Mouse (Mus musculus): ENCODE results near the gene Klk14.
"Not testable (repeated sequence)": the region's sequence is repeated elsewhere in the genome, so short reads cannot be mapped to it uniquely, and the experiment has no call there.

Gene Klk14

DNA sequence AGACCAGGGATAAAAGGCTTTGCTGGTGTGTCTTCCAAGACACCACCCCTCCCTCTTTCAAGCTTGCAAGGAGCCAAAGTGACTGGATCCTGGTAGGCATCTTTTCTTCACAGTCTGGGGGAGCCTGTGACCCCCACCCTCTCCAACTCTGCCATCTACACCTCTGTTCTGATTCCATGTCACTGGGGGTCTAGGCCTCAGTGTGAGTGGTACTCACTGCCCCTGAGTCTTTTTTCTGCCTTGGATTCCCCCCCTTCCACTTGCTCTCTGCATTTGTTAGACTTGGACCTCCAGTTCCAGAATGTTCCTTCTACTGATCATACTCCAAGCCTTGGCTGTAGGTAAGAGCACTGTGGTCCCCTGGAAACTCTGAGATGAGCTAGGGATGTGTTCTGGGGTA is at the start of gene Klk14:
Gene Klk14, plus strand, starts transcription at position 301 of the 400 bp plus-strand sequence.
- no peak for DNase-seq (ENCODE audit: low spot score)

GRCm38 (mm10) chr7:43642587-43642986 is 47.6 kb upstream of the Klk14 start:
- no peak for DNase-seq (ENCODE audit: low spot score)

DNA sequence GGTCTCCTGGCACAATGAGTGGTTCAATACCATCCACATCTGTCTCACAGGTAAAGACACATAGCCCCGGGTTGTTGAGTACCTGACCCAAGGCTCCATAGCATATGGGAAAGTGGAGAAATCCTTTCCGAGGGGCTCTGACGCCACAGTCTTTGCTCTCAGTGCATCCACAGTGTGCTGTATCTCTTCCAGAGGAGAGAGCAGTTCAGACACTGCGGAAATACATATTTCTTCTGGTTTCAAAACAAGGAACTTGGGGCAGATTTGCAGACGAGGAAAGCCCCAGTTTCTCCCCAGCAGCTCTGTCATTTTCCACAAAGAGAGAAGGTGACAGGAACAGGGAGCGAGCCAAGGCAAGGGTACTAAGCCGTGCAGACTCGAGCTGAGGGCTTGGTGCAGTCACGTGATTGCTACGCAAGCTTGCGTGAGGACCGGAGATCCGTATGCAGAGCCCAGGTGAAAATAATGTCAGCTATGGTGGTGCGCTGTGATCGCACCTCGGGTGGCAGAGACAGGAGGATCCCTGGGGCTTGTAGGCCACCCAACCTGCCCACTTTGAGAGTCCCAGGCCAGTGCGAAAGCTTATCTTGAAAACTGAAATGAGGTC is 47.1 kb upstream of the Klk14 start:
- DNase-seq (ENCODE audit: low spot score) = no peak

DNA sequence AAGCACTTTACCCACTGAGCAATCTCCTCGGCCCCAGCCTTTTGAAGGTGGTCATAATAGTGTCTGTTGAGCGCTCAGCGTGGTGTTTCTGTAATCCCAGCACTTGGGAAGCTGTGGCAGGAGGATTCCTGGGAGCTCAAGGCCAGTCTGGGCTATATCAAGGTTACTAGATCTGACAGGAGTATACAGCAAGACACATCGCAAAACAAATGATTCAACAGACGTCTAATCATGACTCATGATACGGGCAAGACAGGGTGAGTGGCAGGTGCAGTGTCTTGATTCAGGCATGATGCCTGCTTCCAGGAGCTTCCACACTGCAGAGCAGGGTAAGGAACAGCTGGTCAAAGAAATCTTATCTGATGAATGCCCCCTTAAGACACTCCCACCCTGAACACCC is 37.5 kb upstream of the Klk14 start:
- no peak for DNase-seq (ENCODE audit: low spot score)

DNA sequence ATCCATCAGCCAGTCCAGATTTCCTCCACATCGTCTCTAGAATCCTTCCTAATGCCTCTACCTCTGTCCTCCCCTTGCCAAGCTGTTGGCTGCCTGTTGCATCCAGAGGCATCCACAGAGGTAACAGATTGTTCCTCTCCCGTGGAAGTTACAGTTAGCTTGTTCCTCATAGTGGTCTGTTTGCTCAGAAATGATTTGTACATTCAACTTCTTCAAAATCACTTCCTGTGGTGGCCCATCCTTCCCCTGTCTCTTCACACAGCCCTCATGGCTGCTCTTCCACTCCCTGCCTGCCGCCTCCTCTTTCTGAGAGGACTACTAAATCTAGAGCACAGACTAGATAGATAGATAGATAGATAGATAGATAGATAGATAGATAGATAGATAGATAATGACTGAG is 35.7 kb upstream of the Klk14 start:
- no peak for DNase-seq (ENCODE audit: low spot score)

DNA sequence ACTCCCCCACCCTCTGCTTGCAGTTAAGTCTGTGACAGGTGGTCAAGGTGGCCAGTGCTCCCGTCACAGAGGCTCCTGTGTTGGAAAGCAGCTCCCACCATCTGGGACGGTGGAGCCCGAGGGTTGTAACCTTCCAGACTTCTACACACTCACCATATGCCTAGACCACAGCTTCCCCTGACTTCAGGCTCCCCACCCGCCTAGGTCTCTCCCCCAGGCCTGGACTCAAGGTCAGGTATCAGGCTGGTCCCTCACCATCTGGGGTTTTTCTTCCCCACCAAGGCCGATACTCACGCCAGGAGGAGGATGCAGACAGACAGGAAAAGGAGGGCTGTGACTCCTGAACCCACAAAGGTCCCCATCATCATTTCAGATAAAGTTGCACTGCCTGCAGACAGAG is 34.0 kb upstream of the Klk14 start:
- no peak for DNase-seq (ENCODE audit: low spot score)

DNA sequence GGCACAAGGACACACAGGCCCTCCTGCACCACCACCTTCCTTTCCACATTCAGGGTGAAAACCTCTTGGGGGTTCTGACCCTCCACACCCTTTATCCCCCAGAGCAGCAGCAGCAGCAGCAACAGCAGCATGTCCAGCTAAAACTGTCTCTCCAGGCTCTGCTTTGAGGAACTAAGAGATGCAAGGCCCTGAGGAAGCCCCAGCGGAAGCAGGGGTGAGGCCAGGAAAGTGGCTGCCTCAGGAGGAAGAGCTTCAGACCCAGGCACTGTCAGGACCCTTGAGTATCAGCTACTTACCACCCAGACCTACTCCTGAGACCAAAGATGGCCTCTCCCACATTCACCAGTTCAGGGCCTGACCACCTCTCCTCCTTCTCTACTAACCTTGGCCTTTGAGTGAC is 30.2 kb upstream of the Klk14 start, which contains the start of gene Siglece:
Gene Siglece, minus strand, starts transcription at position 160 of the 400 bp plus-strand sequence.
- no peak for DNase-seq (ENCODE audit: low spot score)

- DNase-seq (ENCODE audit: low spot score) = no peak
Observed at GRCm38 (mm10) chr7:43662804-43663203, 27.4 kb upstream of the Klk14 start.

DNA sequence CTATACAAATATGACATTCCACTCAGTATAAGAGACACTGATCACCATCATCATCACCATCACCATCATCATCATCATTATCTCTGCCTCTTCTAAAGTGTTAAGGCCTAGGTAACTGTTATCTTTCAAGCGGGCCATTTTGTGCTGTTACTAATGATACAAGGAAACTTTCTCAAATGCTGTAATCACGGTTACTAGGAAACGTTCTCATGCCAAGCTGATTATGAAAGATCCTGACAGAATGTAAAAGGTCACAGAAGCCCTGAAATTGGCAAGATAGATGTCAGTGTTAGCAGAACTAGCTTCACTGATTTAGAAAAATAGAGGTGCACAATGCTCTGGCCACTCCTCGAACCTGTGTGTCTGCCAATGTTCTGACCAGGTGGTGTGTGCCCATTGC is 23.0 kb upstream of the Klk14 start:
- DNase-seq (ENCODE audit: low spot score) = not testable (repeated sequence)

DNA sequence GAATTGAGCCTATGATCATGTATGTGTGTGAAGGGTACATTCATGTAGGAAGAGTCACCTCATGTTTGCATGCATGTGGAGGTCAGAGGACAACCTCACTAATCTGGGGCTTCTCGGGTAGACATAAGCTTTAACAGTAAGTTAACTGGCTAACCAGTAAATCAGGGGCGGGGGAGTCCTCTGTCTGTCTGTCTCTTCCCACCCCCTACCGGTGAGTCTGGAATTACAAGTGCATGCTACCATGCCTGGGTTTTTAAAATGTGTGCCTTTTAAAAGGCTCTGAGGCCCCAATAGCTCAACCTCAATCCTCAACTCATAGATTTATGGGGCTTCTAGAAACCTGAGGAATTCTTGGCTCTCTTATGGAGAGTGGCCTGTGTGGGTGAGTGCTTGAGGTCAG is 21.6 kb upstream of the Klk14 start:
- no peak for DNase-seq (ENCODE audit: low spot score)

- no peak for DNase-seq (ENCODE audit: low spot score)
Observed at GRCm38 (mm10) chr7:43671064-43671808, 19.0 kb upstream of the Klk14 start.

- peak; percentile 73 for DNase-seq (ENCODE audit: low spot score)
Observed at GRCm38 (mm10) chr7:43671809-43672580, 18.2 kb upstream of the Klk14 start, which contains the start of gene Ctu1. Gene Ctu1 (plus strand): TSS chr7:43672016.

- DNase-seq (ENCODE audit: low spot score) = peak; percentile 26
Observed at GRCm38 (mm10) chr7:43672581-43673260, 17.5 kb upstream of the Klk14 start.

DNA sequence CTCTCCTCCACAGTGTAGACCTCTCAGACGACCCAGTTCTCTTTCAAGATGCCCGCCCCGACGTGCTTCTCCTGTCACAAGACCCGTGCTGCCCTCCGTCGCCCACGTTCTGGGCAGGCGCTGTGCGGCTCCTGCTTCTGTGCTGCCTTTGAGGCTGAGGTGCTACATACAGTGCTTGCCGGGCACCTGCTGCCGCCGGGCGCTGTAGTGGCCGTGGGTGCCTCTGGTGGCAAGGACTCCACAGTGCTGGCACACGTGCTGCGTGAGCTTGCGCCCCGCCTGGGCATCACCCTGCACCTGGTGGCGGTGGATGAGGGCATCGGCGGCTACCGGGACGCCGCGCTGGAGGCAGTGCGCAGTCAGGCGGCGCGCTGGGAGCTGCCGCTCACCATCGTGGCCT is 15.1 kb upstream of the Klk14 start:
- no peak for DNase-seq (ENCODE audit: low spot score)

GRCm38 (mm10) chr7:43678517-43678916 is 11.7 kb upstream of the Klk14 start:
- DNase-seq (ENCODE audit: low spot score) = peak; percentile 49

GRCm38 (mm10) chr7:43680960-43681359 is 9.3 kb upstream of the Klk14 start:
- DNase-seq (ENCODE audit: low spot score) = peak; percentile 54

DNA sequence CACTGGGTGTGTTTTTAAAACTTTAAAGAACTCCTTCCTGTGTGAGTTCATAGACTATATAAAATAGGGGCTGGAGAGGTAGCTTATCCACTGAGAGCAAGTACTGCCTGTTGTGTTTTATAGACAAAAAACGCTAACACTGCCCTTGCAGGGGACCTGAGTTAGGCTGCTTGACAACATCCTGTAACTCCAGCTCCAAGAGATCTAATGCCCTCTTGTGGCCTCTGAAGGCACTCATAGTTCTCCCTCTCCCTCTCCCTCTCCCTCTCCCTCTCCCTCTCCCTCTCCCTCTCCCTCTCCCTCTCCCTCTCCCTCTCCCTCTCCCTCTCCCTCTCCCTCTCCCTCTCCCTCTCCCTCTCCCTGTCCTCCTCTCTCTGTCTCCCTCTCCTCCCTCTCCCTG is 7.7 kb upstream of the Klk14 start:
- DNase-seq (ENCODE audit: low spot score) = not testable (repeated sequence)

- DNase-seq (ENCODE audit: low spot score) = no peak
Observed at GRCm38 (mm10) chr7:43685088-43685487, 5.1 kb upstream of the Klk14 start.

DNA sequence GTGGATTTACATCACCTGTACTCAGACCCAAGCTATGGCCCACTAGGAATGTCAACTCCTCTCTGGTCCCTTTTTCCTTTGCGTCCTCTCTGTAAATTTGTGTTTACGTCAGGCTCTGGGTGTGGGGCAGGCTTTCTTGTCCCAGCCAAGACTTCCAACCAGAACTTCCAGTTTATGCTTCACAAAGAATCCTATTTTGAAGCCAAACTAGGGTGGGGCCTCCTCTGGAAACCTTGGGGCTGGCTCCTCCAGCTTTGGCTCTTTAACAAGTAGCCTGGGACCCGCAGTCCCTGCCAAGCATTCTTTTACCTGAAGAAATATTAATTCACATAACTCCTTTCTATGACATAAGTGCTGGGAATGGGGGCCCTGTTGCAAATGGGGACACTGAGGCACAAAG is 19.8 kb downstream of the Klk14 start:
- no peak for DNase-seq (ENCODE audit: low spot score)

GRCm38 (mm10) chr7:43712267-43712666 is 22.0 kb downstream of the Klk14 start, which contains the start of gene Klk13:
Gene Klk13 (plus strand): TSS chr7:43712567.
- no peak for DNase-seq (ENCODE audit: low spot score)

GRCm38 (mm10) chr7:43712917-43713316 is 22.7 kb downstream of the Klk14 start:
- no peak for DNase-seq (ENCODE audit: low spot score)

GRCm38 (mm10) chr7:43713741-43714351 is 23.6 kb downstream of the Klk14 start:
- DNase-seq (ENCODE audit: low spot score) = no peak

All from urinary bladder, postnatal 25 days (tissue).